Mouse (Mus musculus) regulatory T cell (primary cell): ENCODE results near the gene Fcrlb.

ENCODE experiments used
- in situ Hi-C: fragments of 300-600 bp; cut with MboI, MseI; formaldehyde crosslinking; loops from one replicate; pipeline ENCODE4 v1.15.1; 2025; ENCODE audit warnings: high pct_unique_total_duplicates

Gene Fcrlb

DNA sequence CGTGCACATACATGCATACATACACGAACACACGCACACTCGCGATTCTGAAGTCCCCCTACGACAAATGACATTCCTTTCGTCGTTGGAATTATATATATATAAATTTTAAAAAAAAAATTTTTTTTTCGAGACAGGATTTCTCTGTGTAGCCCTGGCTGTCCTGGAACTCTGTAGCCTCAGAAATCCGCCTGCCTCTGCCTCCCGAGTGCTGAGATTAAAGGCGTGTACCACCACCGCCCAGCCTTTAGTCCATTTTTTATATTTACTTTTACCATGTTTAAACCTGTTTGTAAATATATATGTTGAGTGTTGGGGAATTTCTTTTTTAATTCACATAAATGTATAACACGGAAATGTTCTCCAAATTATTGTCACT lies 43.8 kb downstream of the Fcrlb start:
- in situ Hi-C loops: no loop called here

- in situ Hi-C loops: no loop called here
Measured at GRCm38 (mm10) chr1:170868107-170868904, 44.4 kb downstream of the Fcrlb start.

GRCm38 (mm10) chr1:170867691-170868105 lies 45.0 kb downstream of the Fcrlb start, which contains the start of gene Atf6:
TSS of gene Atf6 (minus strand) at chr1:170867771.
- in situ Hi-C loops: no loop called here

DNA sequence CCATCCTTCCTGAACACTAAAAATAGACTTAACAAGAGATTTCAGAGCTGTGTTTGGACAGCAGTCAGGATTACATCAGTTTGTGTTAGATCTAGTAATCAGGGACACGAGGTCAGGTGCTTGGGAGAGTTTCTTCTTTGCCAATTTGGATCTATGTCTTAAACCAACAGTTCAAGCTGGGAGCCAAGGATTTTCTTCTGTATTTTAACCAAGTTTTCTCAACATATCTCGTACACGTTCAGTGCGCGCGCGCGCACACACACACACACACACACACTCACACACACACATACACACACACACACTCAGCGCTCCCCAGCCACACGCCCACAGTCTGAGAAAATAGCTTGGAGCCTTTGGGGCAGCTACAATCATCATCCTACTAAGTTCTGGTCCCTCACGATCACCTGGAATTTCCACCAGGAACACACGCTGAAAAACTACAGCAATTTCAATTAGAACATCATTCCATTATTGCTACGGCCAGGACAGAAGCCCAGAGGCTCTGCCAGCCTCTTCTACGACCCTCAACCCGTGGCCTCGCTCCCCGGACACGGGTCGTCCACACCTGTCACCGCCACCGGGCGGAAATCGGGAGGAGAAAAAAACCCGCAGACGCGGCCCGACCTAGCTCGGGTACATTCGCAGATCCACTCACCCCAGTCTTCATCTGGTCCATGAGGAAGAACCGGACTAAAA lies 45.6 kb downstream of the Fcrlb start:
- in situ Hi-C loops: no loop called here

- in situ Hi-C loops: no loop called here
Measured at GRCm38 (mm10) chr1:170865406-170865805, 47.3 kb downstream of the Fcrlb start.

DNA sequence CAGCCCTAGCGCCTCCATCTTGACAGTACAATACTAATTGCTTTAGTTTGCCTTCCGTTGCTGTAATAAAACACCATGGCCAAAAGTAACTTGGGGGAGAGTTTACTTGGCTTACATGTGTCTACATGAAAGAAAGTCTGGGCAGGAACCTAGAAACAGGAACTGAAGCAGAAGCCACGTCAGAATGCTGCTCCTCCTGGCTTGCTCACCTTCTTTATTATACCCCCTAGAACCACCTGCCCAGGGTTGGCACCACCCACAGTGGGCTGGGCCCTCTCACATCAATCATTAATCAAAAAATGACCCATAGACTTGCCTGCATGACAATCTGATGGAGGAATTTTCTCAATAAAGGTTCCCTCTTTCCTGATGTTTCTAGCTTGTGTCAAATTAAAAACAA lies 48.0 kb downstream of the Fcrlb start:
- in situ Hi-C loops: no loop called here

DNA sequence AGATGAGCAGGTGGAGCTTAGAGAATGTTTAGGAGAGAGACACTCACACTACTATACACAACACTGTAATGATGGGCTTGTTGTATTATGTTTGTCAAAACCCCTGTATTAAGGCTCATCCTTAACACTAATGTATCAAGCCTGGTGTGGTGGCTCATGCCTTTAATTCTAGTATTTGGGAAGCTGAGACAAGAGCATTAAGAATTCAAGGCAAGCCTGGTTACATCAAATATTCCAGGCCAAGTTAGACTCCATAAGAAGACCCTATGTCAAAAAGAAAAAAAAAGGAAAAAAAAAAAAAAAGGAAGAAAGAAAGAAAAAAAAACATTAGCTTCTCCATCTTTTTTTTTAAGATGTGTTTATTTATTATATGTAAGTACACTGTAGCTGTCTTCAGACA lies 48.5 kb downstream of the Fcrlb start:
- in situ Hi-C loops: no loop called here

GRCm38 (mm10) chr1:170863033-170863432 lies 49.7 kb downstream of the Fcrlb start:
- in situ Hi-C loops: no loop called here

- in situ Hi-C loops: no loop called here
Measured at GRCm38 (mm10) chr1:170862435-170862717, 50.4 kb downstream of the Fcrlb start.

GRCm38 (mm10) chr1:170861671-170862434 lies 50.9 kb downstream of the Fcrlb start:
- in situ Hi-C loops: no loop called here

GRCm38 (mm10) chr1:170858872-170859271 lies 53.9 kb downstream of the Fcrlb start:
- in situ Hi-C loops: loop anchor here (10.0 kb wide), 1 partner anchor 1756 kb away; no protein-coding TSS in a partner anchor

- in situ Hi-C loops: loop anchor here (10.0 kb wide), 1 partner anchor 1757 kb away; no protein-coding TSS in a partner anchor
Measured at GRCm38 (mm10) chr1:170857369-170857768, 55.4 kb downstream of the Fcrlb start.
